In the genomic region with DNA sequence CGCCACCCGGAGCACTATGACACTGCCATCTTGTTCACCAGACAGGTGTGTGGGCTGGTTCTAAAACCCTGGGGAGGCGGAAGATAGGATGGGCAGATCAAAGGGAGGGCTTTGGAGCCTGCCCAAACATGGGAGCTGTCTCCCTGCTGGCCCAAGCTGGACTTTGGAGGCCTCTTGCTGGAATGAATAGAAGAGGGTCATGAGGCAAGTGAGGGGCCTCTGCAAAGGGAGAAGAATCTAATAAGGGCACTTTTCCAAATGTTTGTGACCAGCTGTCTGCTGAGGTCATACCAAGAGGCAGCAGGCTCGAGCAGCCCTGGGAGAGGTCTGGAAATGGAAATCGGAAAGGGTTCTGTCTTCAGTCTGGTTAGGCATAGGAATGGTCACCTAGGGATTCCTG, we compare ENCODE assay signal across 27 mouse cellular contexts. TPM values are rescaled to one million over a fixed set of nuclear protein-coding genes. Genes with fewer than 3 reads are reported as not detected.
DNase-seq lines count a peak whose midpoint lies in the region; ATAC-seq lines count a peak whose summit lies in the region.
"Had no signal": no experiment of that assay in that cellular context is flagged by ENCODE, and none has a peak within 500 bp of the region (broad histone marks: within the 10 kb centered on the region; RNA-seq: fewer than 3 reads in every experiment).

No protein-coding gene starts in this region.

- H3K27me3 ChIP-seq in lung, embryonic 16.5 days (ENCODE audit: control insufficient read depth, insufficient read depth, low read depth, low read length) = 0 out of 2 replicates have a peak, but pooled peaks cover 2% of the 10 kb centered on the region

- no peaks in the 10 kb centered on the region for H3K36me3 ChIP-seq in lung, embryonic 16.5 days (ENCODE audit: control insufficient read depth, insufficient read depth, low read length)
- H3K36me3 ChIP-seq: embryonic facial prominence, embryonic 15.5 days; forebrain, embryonic 10.5 days; G1E; heart, embryonic 10.5 days; heart, embryonic 15.5 days; hindbrain, embryonic 12.5 days had no signal

- no peak overlapping the region for H3K9ac ChIP-seq in lung, embryonic 16.5 days (ENCODE audit: low read length)
- H3K9ac ChIP-seq: embryonic facial prominence, embryonic 15.5 days; heart, embryonic 15.5 days; hindbrain, embryonic 12.5 days had no signal

- no peak overlapping the region for H3K27ac ChIP-seq in lung, embryonic 16.5 days (ENCODE audit: low read length)
- H3K27ac ChIP-seq: embryonic facial prominence, embryonic 15.5 days; forebrain, embryonic 10.5 days; heart, embryonic 10.5 days; heart, embryonic 15.5 days; hindbrain, embryonic 12.5 days had no signal

- H3K9me3 ChIP-seq in lung, embryonic 16.5 days (ENCODE audit: control insufficient read depth, low read length) = no peaks in the 10 kb centered on the region
- H3K9me3 ChIP-seq: embryonic facial prominence, embryonic 15.5 days; forebrain, embryonic 10.5 days; G1E; heart, embryonic 10.5 days; heart, embryonic 15.5 days; hindbrain, embryonic 12.5 days had no signal

- 70% methylated on average over 5 of the region's 5 CpGs for WGBS in lung, embryonic 16.5 days

- H3K4me1 ChIP-seq in lung, embryonic 16.5 days (replicated peaks; ENCODE audit: control insufficient read depth, insufficient read depth, low read length) = peaks cover 12% of the 10 kb centered on the region
- H3K4me1 ChIP-seq: forebrain, embryonic 10.5 days had no signal

- peak; percentile 42 for ATAC-seq in lung, embryonic 16.5 days (ENCODE audit: low read depth)
- ATAC-seq: CD4-positive, CD25-positive, alpha-beta regulatory T cell, adult 4 months; forebrain, embryonic 14.5 days; hindbrain, embryonic 16.5 days; inflammation-experienced regulatory T-cells, adult 6 months had no signal

- peak; percentile 49 for DNase-seq in heart, postnatal 4 days
- DNase-seq in heart, adult 8-10 months (ENCODE audit: low spot score) = no peak
- peak; percentile 26 for DNase-seq in 3T3-L1 (ENCODE audit: low read depth, low spot score)
- peak; percentile 36 for DNase-seq in lung, postnatal 25 days (ENCODE audit: low spot score)
- no peak for DNase-seq in spleen, adult 12 weeks (ENCODE audit: low spot score)
- DNase-seq in thymus, postnatal 14 days = no peak
- DNase-seq: adrenal gland, adult 8-10 months; adrenal gland, postnatal 36 days; B cell, adult 2 months; cerebellum, adult 2 months; cerebellum, postnatal 10 days; embryo, embryonic 11 days; gastrocnemius, postnatal 10 days; heart, postnatal 36 days had no signal

- no peak overlapping the region for H3K4me2 ChIP-seq in lung, embryonic 16.5 days (ENCODE audit: low read depth, low read length)
- H3K4me2 ChIP-seq: embryonic facial prominence, embryonic 15.5 days; heart, embryonic 15.5 days; hindbrain, embryonic 12.5 days had no signal

- H3K4me3 ChIP-seq in lung, embryonic 16.5 days (ENCODE audit: low read length) = no peak overlapping the region
- H3K4me3 ChIP-seq: embryonic facial prominence, embryonic 15.5 days; erythroblast, embryonic 14.5 days; forebrain, embryonic 10.5 days; heart, embryonic 10.5 days; heart, embryonic 15.5 days; hindbrain, embryonic 12.5 days had no signal

RNA-seq across cellular contexts. Expression of a gene that starts 9.1 kb away (rescaled TPM):
- 10 to 100 TPM; 34.3 to 35.1 TPM for total RNA-seq in heart, postnatal 4 days (2021)
- 1 to 10 TPM; 2.2 to 3.3 (median 2.9) TPM for total RNA-seq in heart, adult 8-10 months (2022)
- polyA plus RNA-seq in lung, embryonic 16.5 days (2015; fragmentation: Nextera tagmentation; extraction: Ambion mirVana) = 3.3 and 3.8 TPM in 2 replicates
- total RNA-seq: common myeloid progenitor, adult 5-6 weeks; G1E had no signal
- polyA plus RNA-seq: erythroblast, embryonic 14.5 days; G1E had no signal

RNA-seq across cellular contexts. Expression of a gene that starts 29.2 kb away (rescaled TPM):
- 10 to 100 TPM; 11.5 to 15.2 TPM for total RNA-seq in heart, postnatal 4 days (2021)
- total RNA-seq in heart, adult 8-10 months (2022) = 1 to 10 TPM; 4.6 to 7.1 (median 5.9) TPM
- polyA plus RNA-seq in lung, embryonic 16.5 days (2015; fragmentation: Nextera tagmentation; extraction: Ambion mirVana) = 7.1 and 7.2 TPM in 2 replicates
- total RNA-seq: common myeloid progenitor, adult 5-6 weeks had no signal
- polyA plus RNA-seq: CD4-positive, CD25-positive, alpha-beta regulatory T cell, adult 4 months; erythroblast, embryonic 14.5 days; G1E; inflammation-experienced regulatory T-cells, adult 6 months had no signal

Comparison
In these comparisons a context has a peak if more than half of its experiments do, and no peak if none do; other contexts are left out.
1. DNase-seq: peak in heart, postnatal 4 days (single experiment), 3T3-L1 (single experiment) and lung, postnatal 25 days (single experiment); none in heart, adult 8-10 months (single experiment), spleen, adult 12 weeks (single experiment) and thymus, postnatal 14 days (single experiment).
2. RNA of a gene that starts 9.1 kb away (total RNA-seq): 34.3 to 35.1 TPM in heart, postnatal 4 days; 2.2 to 3.3 TPM in heart, adult 8-10 months; every median in the first group is over 4 times any median in the second.